Comparison of ENCODE assay signal across 8 mouse cellular contexts in genomic region chr14:47298819-47299261, GRCm38 (mm10). TPM values are rescaled to one million over a fixed set of nuclear protein-coding genes. Genes with fewer than 3 reads are reported as not detected.
DNase-seq lines count a peak whose midpoint lies in the region; ATAC-seq and TF ChIP-seq lines count a peak whose summit lies in the region.

No protein-coding gene starts in this region.

- WGBS in intestine, postnatal 0 days, result under 1% methylated on average over 15 of the region's 15 CpGs
- 0% methylated on average over 15 of the region's 15 CpGs for WGBS in lung, postnatal 0 days

- ATAC-seq in intestine, postnatal 0 days, result peak; percentile 12; the same call in 1 of the 2 replicates
- peak; percentile 38 for ATAC-seq in lung, postnatal 0 days

- peak overlapping the region; percentile 78 for H3K4me2 ChIP-seq in intestine, postnatal 0 days (replicated peaks; ENCODE audit: low read depth)
- H3K4me2 ChIP-seq in lung, postnatal 0 days (replicated peaks; ENCODE audit: low read depth, low read length), result peak overlapping the region; percentile 54

- peak; percentile 12 for DNase-seq in left cerebral cortex, adult 18-20 months (ENCODE audit: low spot score in 2 of 2)
- no peak for DNase-seq in left cerebral cortex, adult 9 months (ENCODE audit: low spot score in 2 of 2)
- peak; percentile 19 for DNase-seq in brain, adult 2 months (ENCODE audit: low read depth, low spot score)
- peak; percentile 19 to 46 for DNase-seq in heart, adult 18-20 months
- DNase-seq in lung, postnatal 0 days (ENCODE audit: low spot score), result peak; percentile 70
- peak; percentile 54 for DNase-seq in retina, postnatal 1 day
- DNase-seq in right cerebral cortex, postnatal 4 days, result no peak

- no peak for TF ChIP-seq EP300 in lung, postnatal 0 days (IDR thresholded peaks at IDR 0.05)

- peak overlapping the region; percentile 96 for H3K27ac ChIP-seq in intestine, postnatal 0 days (ENCODE audit: low read depth, low read length)
- H3K27ac ChIP-seq in lung, postnatal 0 days (ENCODE audit: low read length), result peak overlapping the region; percentile 98

- no peaks in the 10 kb centered on the region for H3K27me3 ChIP-seq in intestine, postnatal 0 days (replicated peaks; ENCODE audit: control insufficient read depth, insufficient read depth, low read length)
- H3K27me3 ChIP-seq in lung, postnatal 0 days (replicated peaks; ENCODE audit: insufficient read depth, low read length), result no peaks in the 10 kb centered on the region

- TF ChIP-seq CTCF in intestine, postnatal 0 days (IDR thresholded peaks at IDR 0.05; ENCODE audit: low read depth), result no peak
- no peak for TF ChIP-seq CTCF in lung, postnatal 0 days (IDR thresholded peaks at IDR 0.05)

- H3K9me3 ChIP-seq in intestine, postnatal 0 days (ENCODE audit: control insufficient read depth), result no peaks in the 10 kb centered on the region
- H3K9me3 ChIP-seq in lung, postnatal 0 days (ENCODE audit: low read length), result no peaks in the 10 kb centered on the region

- H3K36me3 ChIP-seq in intestine, postnatal 0 days (ENCODE audit: control insufficient read depth, insufficient read depth), result peaks cover 5% of the 10 kb centered on the region; the same call in 1 of the 2 replicates
- no peaks in the 10 kb centered on the region for H3K36me3 ChIP-seq in lung, postnatal 0 days (ENCODE audit: insufficient read depth, low read length)

- H3K9ac ChIP-seq in intestine, postnatal 0 days (ENCODE audit: low read depth, low read length), result peak overlapping the region; percentile 98
- H3K9ac ChIP-seq in lung, postnatal 0 days (replicated peaks; ENCODE audit: low read depth), result peak overlapping the region; percentile 89

- no peaks in the 10 kb centered on the region for H3K4me1 ChIP-seq in intestine, postnatal 0 days (replicated peaks; ENCODE audit: control insufficient read depth, insufficient read depth, low read length)
- H3K4me1 ChIP-seq in lung, postnatal 0 days (ENCODE audit: insufficient read depth, low read depth, low read length), result peaks cover 9% of the 10 kb centered on the region; the same call in 1 of the 2 replicates

- H3K4me3 ChIP-seq in intestine, postnatal 0 days (ENCODE audit: low read depth, low read length), result peak overlapping the region; percentile 88
- H3K4me3 ChIP-seq in lung, postnatal 0 days (ENCODE audit: low read depth, low read length), result peak overlapping the region; percentile 89

RNA-seq across cellular contexts. Expression of gene Mapk1ip1l, which starts 0.8 kb away (rescaled TPM):
- total RNA-seq in left cerebral cortex, adult 18-20 months (2021), result 10 to 100 TPM; 47.0 to 48.4 TPM
- total RNA-seq in heart, adult 18-20 months (2021), result 10 to 100 TPM; 26.6 to 34.1 TPM
- polyA plus RNA-seq in intestine, postnatal 0 days (2015; fragmentation: Nextera tagmentation; extraction: Ambion mirVana), result 30.8 and 31.2 TPM in 2 replicates
- 19.9 and 23.9 TPM in 2 replicates for polyA plus RNA-seq in lung, postnatal 0 days (2015; fragmentation: Nextera tagmentation; extraction: Ambion mirVana)

RNA-seq across cellular contexts. Expression of gene Socs4, which starts 22.1 kb away (rescaled TPM):
- total RNA-seq in left cerebral cortex, adult 18-20 months (2021), result 10 to 100 TPM; 13.2 to 14.3 TPM
- 10 to 100 TPM; 15.3 to 16.1 TPM for total RNA-seq in heart, adult 18-20 months (2021)
- 4.3 and 5.3 TPM in 2 replicates for polyA plus RNA-seq in intestine, postnatal 0 days (2015; fragmentation: Nextera tagmentation; extraction: Ambion mirVana)
- polyA plus RNA-seq in lung, postnatal 0 days (2015; fragmentation: Nextera tagmentation; extraction: Ambion mirVana), result 2.5 and 3.3 TPM in 2 replicates

RNA-seq across cellular contexts. Expression of gene Wdhd1, which starts 22.2 kb away (rescaled TPM):
- total RNA-seq in left cerebral cortex, adult 18-20 months (2021), result 1 to 10 TPM; 4.5 to 4.6 TPM
- under 1 TPM; 0.55 to 0.72 TPM for total RNA-seq in heart, adult 18-20 months (2021)
- 4.5 and 4.6 TPM in 2 replicates for polyA plus RNA-seq in intestine, postnatal 0 days (2015; fragmentation: Nextera tagmentation; extraction: Ambion mirVana)
- 2.7 and 3.0 TPM in 2 replicates for polyA plus RNA-seq in lung, postnatal 0 days (2015; fragmentation: Nextera tagmentation; extraction: Ambion mirVana)

Comparison
In these comparisons a context has a peak if more than half of its experiments do, and no peak if none do; other contexts are left out.
1. DNase-seq: peak in left cerebral cortex, adult 18-20 months (2 of 2), brain, adult 2 months (single experiment), heart, adult 18-20 months (2 of 2), lung, postnatal 0 days (single experiment) and retina, postnatal 1 day (single experiment); none in left cerebral cortex, adult 9 months (0 of 2) and right cerebral cortex, postnatal 4 days (single experiment).